Mouse (Mus musculus) ES-E14 (cell line): ENCODE results near the gene Fam90a1b. TPM values are rescaled to one million over a fixed set of nuclear protein-coding genes. Genes with fewer than 3 reads are reported as not detected.

Experiments used
- DNase-seq: peaks from one replicate; pipeline ENCODE4 v3.0.0-alpha.2; 2013; ENCODE audit warnings: low read depth, low spot score
- H3K27ac ChIP-seq: 2 replicates; pipeline ENCODE4 v1.5.1; 2012; ENCODE audit warnings: low read depth, mild to moderate bottlenecking, low read length, moderate library complexity, mixed read lengths; ENCODE audit not compliant: poor library complexity, insufficient read depth, severe bottlenecking
- H3K36me3 ChIP-seq: 2 replicates; pipeline ENCODE4 v1.6.1; 2012; ENCODE audit warnings: mild to moderate bottlenecking, low read length, moderate library complexity, mixed read lengths; ENCODE audit not compliant: control insufficient read depth, poor library complexity, insufficient read depth, severe bottlenecking
- H3K4me1 ChIP-seq, 2 experiments: fragments of 150-350 bp in 1 of 2; sonication (generic) in 1 of 2; 2 replicates each; pipeline ENCODE4 v1.6.1; 2012; ENCODE audit warnings: low read length in 2 of 2, mild to moderate bottlenecking in 1 of 2, mixed read lengths in 1 of 2; ENCODE audit not compliant: control insufficient read depth in 2 of 2, insufficient read depth in 2 of 2, poor library complexity in 1 of 2
- H3K4me3 ChIP-seq, 2 experiments: fragments of 150-350 bp in 1 of 2; sonication (generic) in 1 of 2; 2 replicates each; pipeline ENCODE4 v1.5.1; 2012; ENCODE audit warnings: low read length in 2 of 2, low read depth in 1 of 2, mild to moderate bottlenecking in 1 of 2, mixed read lengths in 1 of 2; ENCODE audit not compliant: insufficient read depth in 1 of 2, poor library complexity in 1 of 2, severe bottlenecking in 1 of 2
- H3K9ac ChIP-seq: 2 replicates; pipeline ENCODE4 v1.6.1; 2012; ENCODE audit warnings: low read depth, mild to moderate bottlenecking, low read length, mixed read lengths; ENCODE audit not compliant: poor library complexity, insufficient read depth, severe bottlenecking
- H3K9me3 ChIP-seq: fragments of 150-350 bp; sonication (generic); 2 replicates; pipeline ENCODE4 v1.6.1; 2012; ENCODE audit warnings: low read depth, mild to moderate bottlenecking, low read length; ENCODE audit not compliant: control insufficient read depth, insufficient read depth
- CHD2 ChIP-seq: IDR thresholded peaks from 2 replicates; pipeline ENCODE4 v1.6.1; 2014; ENCODE audit warnings: mild to moderate bottlenecking, low read depth, low read length, inconsistent platforms
- HCFC1 ChIP-seq: IDR thresholded peaks from 2 replicates; pipeline ENCODE4 v1.6.1; 2012; ENCODE audit warnings: low read length, inconsistent platforms, borderline replicate concordance; ENCODE audit not compliant: insufficient read depth
- MAFK ChIP-seq: IDR thresholded peaks from 2 replicates; pipeline ENCODE4 v1.6.1; 2014; ENCODE audit warnings: mild to moderate bottlenecking, low read depth, low read length, inconsistent platforms; ENCODE audit not compliant: insufficient read depth
- ZC3H11A ChIP-seq: IDR thresholded peaks from 2 replicates; pipeline ENCODE4 v1.6.1; 2012; ENCODE audit warnings: low read depth, mild to moderate bottlenecking, inconsistent platforms, low read length, borderline replicate concordance
- ZNF384 ChIP-seq: IDR thresholded peaks from 2 replicates; pipeline ENCODE4 v1.6.1; 2012; ENCODE audit warnings: low read depth, low read length, inconsistent platforms
- in situ Hi-C, 2 experiments: fragments of 600-800 bp; cut with MboI; formaldehyde crosslinking; loops; one replicate each; pipeline ENCODE4 v1.15.1; 2025; ENCODE audit warnings: low sequenced_read_pairs in 2 of 2, inconsistent platforms in 1 of 2; ENCODE audit not compliant: unreplicated experiment in 2 of 2
- total RNA-seq: library from RNA; depleted of rRNA; stranded (reverse); fragments of 300-350 nt; gene quantifications from 2 replicates; pipeline ENCODE4 v1.2.3, GENCODE M21; 2012; rRNA removed

Fam90a1b gene
- 0.40 TPM in 1 of 2 replicates, not detected in the other for total RNA-seq

DNA sequence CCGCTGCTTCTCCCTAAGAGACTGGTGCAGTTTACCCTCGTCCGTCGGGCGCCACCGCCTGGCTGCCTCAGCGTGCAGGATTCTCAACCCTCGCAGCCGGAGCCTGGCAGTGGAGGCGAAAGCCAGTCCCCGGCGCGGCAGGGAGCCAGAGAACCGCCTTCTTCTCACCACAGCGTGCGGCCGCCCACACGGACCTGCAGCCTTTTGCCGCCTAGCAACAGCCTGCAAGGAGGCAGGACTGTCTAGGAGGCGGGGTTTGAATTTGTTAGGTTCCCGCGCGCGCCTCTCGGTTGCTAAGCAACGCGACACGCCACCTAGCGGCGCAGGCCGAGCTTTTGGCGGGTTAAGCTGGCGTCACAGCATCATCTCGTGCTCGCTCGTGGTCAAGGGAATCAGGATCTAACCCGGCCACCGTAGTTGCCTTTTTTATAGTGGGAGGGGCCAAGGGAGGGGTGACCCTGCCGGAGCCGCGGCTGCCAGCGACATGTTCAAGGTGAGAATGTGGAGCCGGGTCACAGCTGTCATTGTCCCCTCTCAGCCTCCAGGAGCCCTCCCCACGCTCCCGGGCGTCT is at the start of gene Fam90a1b, which contains the start of gene Apoo:
Gene Fam90a1b (minus strand): TSS at position 108 of the 572 bp plus-strand sequence.
Gene Apoo (plus strand): TSS at position 448 of the 572 bp plus-strand sequence.
- no peaks in the 10 kb centered on the region for H3K4me1 ChIP-seq
- DNase-seq: peak; percentile 89
- H3K36me3 ChIP-seq: no peaks in the 10 kb centered on the region
- H3K4me3 ChIP-seq: peak within 1 kb of the TSS; percentile 93 to 94
- peak within 1 kb of the TSS; percentile 87 for H3K9ac ChIP-seq
- in situ Hi-C loops: no loop called here
- TF ChIP-seq ZC3H11A (no peak), ZNF384 (peak; percentile 80), HCFC1 (peak; percentile 38; the same call in 1 of the 2 replicates)
- H3K9me3 ChIP-seq: no peaks in the 10 kb centered on the region
- H3K27ac ChIP-seq: peak within 1 kb of the TSS; percentile 66; the same call in 1 of the 2 replicates

GRCm38 (mm10) chrX:94408975-94409374 is 42.4 kb upstream of the Fam90a1b start:
- no peak for DNase-seq
- TF ChIP-seq ZC3H11A (no peak), MAFK (no peak), ZNF384 (no peak), CHD2 (no peak), HCFC1 (no peak)
- Histone ChIP-seq H3K9ac (no peak overlapping the region), H3K27ac (no peak overlapping the region), H3K36me3 (no peaks in the 10 kb centered on the region), H3K4me3 (no peak overlapping the region), H3K4me1 (no peaks in the 10 kb centered on the region), H3K9me3 (no peaks in the 10 kb centered on the region)
- in situ Hi-C loops: no loop called here

DNA sequence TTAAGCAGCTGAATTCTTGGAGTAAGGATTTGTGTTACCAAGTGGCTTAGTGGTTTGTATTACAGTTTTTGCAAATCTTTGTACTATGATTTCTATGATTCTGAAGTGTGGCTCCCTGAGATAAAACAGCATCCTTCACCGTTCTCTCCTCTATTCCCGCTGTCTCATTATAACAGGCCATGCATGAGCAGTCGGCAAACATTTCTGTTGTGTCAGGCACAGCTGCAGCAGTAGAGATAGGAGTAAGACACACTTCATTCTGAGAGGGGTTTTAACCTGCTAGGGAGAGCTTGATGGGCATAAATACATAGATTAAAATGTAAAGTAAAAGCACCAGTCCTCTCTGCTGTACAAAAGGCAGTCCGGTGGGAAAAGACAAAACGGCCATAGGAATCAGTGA is 12.2 kb upstream of the Fam90a1b start:
- H3K4me3 ChIP-seq: no peak overlapping the region
- H3K9ac ChIP-seq: no peak overlapping the region
- H3K27ac ChIP-seq: no peak overlapping the region
- TF ChIP-seq ZC3H11A (no peak), ZNF384 (no peak), CHD2 (no peak), MAFK (no peak), HCFC1 (no peak)
- no peak for DNase-seq
- H3K9me3 ChIP-seq: no peaks in the 10 kb centered on the region
- in situ Hi-C loops: no loop called here
- H3K4me1 ChIP-seq: no peaks in the 10 kb centered on the region
- H3K36me3 ChIP-seq: no peaks in the 10 kb centered on the region

DNA sequence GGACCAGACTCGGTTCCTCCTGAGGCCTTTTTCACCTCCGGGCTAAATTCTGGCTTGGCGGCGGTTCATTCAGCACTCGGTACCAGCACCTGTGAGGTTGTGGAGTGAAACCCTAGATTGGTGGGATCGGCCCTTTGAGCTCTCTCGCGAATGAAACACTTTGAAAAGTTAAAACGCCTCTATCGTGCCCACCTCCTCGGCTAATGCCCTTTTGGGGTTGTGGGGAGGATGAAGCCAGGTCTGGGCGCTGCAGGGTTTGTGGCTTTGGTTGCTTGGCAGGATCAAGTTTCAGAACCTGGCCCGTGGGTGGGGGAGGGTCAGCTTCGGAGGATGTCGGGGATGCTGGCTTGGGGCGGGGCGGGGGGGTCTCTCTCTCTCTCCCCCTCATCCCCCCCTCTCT is 671 bp upstream of the Fam90a1b start:
- Histone ChIP-seq H3K36me3 (no peaks in the 10 kb centered on the region), H3K4me1 (no peaks in the 10 kb centered on the region), H3K9me3 (no peaks in the 10 kb centered on the region), H3K27ac (peak overlapping the region; percentile 66; the same call in 1 of the 2 replicates), H3K9ac (peak overlapping the region; percentile 87), H3K4me3 (peak overlapping the region; percentile 93 to 94)
- TF ChIP-seq ZNF384 (no peak), CHD2 (no peak), ZC3H11A (no peak), HCFC1 (no peak), MAFK (no peak)
- in situ Hi-C loops: no loop called here
- no peak for DNase-seq

DNA sequence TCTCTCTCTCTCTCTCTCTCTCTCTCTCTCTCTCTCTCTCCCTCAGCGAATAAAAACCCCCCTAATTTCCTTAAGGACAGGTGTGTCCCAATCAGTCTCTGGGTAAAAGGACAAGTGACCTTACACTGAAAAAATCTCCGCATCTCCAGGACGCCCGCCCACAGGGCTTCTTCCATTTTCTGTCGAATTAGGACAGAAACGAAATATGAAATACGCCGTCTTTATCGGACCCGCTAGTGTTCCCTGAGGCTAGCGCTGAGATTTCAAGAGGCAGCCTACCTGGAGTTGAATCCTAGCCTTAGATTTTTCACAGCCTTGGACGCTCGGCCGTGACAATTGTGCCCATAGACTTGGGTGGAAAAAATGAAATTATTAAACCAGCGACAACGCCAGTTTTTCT is 548 bp downstream of the Fam90a1b start:
- Histone ChIP-seq H3K36me3 (no peaks in the 10 kb centered on the region), H3K4me1 (no peaks in the 10 kb centered on the region), H3K9me3 (no peaks in the 10 kb centered on the region), H3K27ac (no peak overlapping the region), H3K4me3 (peak overlapping the region in 1 of 2 experiments; percentile 7; a peak in 2 of 4 replicates), H3K9ac (no peak overlapping the region)
- TF ChIP-seq CHD2 (no peak), ZNF384 (no peak), HCFC1 (no peak)
- no peak for DNase-seq
- in situ Hi-C loops: no loop called here
